13 mouse cellular contexts compared by ENCODE assay signal in the genomic region with DNA sequence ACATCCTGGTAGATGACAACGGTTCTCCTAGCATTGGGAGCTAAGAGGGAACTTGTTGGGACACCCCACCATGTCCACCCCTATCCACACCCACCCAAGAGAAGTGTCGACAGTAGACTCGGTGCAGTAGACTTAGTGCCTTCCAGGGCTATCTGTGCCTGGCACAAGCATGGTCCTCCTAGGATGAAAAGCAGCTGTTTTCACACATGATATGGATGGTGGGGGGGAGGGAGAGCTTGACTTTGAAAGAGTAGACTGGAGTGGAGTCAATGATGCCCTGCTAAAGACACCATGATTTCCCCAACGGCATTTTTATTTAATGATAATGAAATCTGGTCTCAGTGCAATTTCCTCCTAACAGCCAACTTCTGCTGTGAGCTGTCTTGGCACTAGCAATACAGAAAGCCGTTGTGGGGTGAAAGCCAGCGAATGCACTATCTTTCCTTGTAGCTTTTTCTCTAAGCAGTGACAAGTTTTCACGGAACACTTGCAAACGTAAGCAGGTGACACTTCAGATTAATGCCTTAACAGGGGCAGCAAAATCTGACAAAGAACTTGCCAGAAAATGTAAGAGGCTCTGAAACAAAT.
DNase-seq lines count a peak whose midpoint lies in the region; ATAC-seq lines count a peak whose summit lies in the region.
"Had no signal": no experiment of that assay in that cellular context is flagged by ENCODE, and none has a peak within 500 bp of the region (broad histone marks: within the 10 kb centered on the region; RNA-seq: fewer than 3 reads in every experiment).

No protein-coding gene starts in this region.

- ATAC-seq in embryonic facial prominence, embryonic 14.5 days (ENCODE audit: low read depth): no peak
- peak; percentile 72 for ATAC-seq in hindbrain, embryonic 16.5 days

- H3K9me3 ChIP-seq in embryonic facial prominence, embryonic 14.5 days (ENCODE audit: control insufficient read depth, low read length): no peaks in the 10 kb centered on the region
- H3K9me3 ChIP-seq in embryonic facial prominence, embryonic 10.5 days: no peaks in the 10 kb centered on the region
- H3K9me3 ChIP-seq in hindbrain, embryonic 16.5 days (ENCODE audit: control insufficient read depth, low read length): no peaks in the 10 kb centered on the region
- H3K9me3 ChIP-seq: lung, embryonic 15.5 days had no signal

- H3K4me1 ChIP-seq in embryonic facial prominence, embryonic 14.5 days (ENCODE audit: control insufficient read depth, insufficient read depth, low read length): peaks cover 17% of the 10 kb centered on the region
- H3K4me1 ChIP-seq in embryonic facial prominence, embryonic 10.5 days: peaks cover 46% of the 10 kb centered on the region
- H3K4me1 ChIP-seq in hindbrain, embryonic 16.5 days (ENCODE audit: control insufficient read depth, insufficient read depth, low read depth, low read length): peaks cover 3% of the 10 kb centered on the region

- 56% methylated on average over 8 of the region's 8 CpGs for WGBS in embryonic facial prominence, embryonic 14.5 days
- WGBS in embryonic facial prominence, embryonic 10.5 days: 90% methylated on average over 8 of the region's 8 CpGs
- 65% methylated on average over 8 of the region's 8 CpGs for WGBS in hindbrain, embryonic 16.5 days

- H3K9ac ChIP-seq in embryonic facial prominence, embryonic 14.5 days (ENCODE audit: low read depth, low read length): no peak overlapping the region
- H3K9ac ChIP-seq in hindbrain, embryonic 16.5 days (ENCODE audit: low read depth, low read length): no peak overlapping the region
- H3K9ac ChIP-seq: lung, embryonic 15.5 days had no signal

- peak; percentile 17 for DNase-seq in embryonic facial prominence, embryonic 14.5 days (ENCODE audit: low spot score)
- DNase-seq in embryonic facial prominence, embryonic 10.5 days (ENCODE audit: low spot score): no peak
- peak; percentile 18 for DNase-seq in layer of hippocampus, adult 9-11 months
- no peak for DNase-seq in layer of hippocampus, postnatal 25 days (ENCODE audit: extremely low spot score in 1 of 2, low spot score in 1 of 2)
- DNase-seq in NIH3T3 (ENCODE audit: low read depth): peak; percentile 53
- no peak for DNase-seq in neural tube, embryonic 10.5 days (ENCODE audit: extremely low spot score, low spot score)
- DNase-seq in frontal cortex, postnatal 25 days (ENCODE audit: low spot score in 2 of 2): no peak
- DNase-seq: adrenal gland, postnatal 10 days; cerebellum, adult 9-11 months; kidney, adult 8-10 months had no signal

- no peak overlapping the region for H3K4me3 ChIP-seq in embryonic facial prominence, embryonic 14.5 days (ENCODE audit: low read depth, low read length)
- no peak overlapping the region for H3K4me3 ChIP-seq in embryonic facial prominence, embryonic 10.5 days
- no peak overlapping the region for H3K4me3 ChIP-seq in hindbrain, embryonic 16.5 days (ENCODE audit: low read length)
- H3K4me3 ChIP-seq: left cerebral cortex, adult 2 months; lung, embryonic 15.5 days had no signal

- peak overlapping the region; percentile 40 for H3K27ac ChIP-seq in embryonic facial prominence, embryonic 14.5 days (replicated peaks; ENCODE audit: low read depth, low read length)
- no peak overlapping the region for H3K27ac ChIP-seq in embryonic facial prominence, embryonic 10.5 days (replicated peaks)
- no peak overlapping the region for H3K27ac ChIP-seq in hindbrain, embryonic 16.5 days (ENCODE audit: low read depth, low read length)
- H3K27ac ChIP-seq: left cerebral cortex, adult 2 months; lung, embryonic 15.5 days had no signal

- no peak overlapping the region for H3K4me2 ChIP-seq in embryonic facial prominence, embryonic 14.5 days (ENCODE audit: low read depth, low read length)
- H3K4me2 ChIP-seq in hindbrain, embryonic 16.5 days (ENCODE audit: low read length): no peak overlapping the region
- H3K4me2 ChIP-seq: lung, embryonic 15.5 days had no signal

- no peaks in the 10 kb centered on the region for H3K36me3 ChIP-seq in embryonic facial prominence, embryonic 14.5 days (ENCODE audit: control insufficient read depth, insufficient read depth, low read length)
- H3K36me3 ChIP-seq in embryonic facial prominence, embryonic 10.5 days (replicated peaks): no peaks in the 10 kb centered on the region
- no peaks in the 10 kb centered on the region for H3K36me3 ChIP-seq in hindbrain, embryonic 16.5 days (ENCODE audit: control insufficient read depth, insufficient read depth, low read length)
- H3K36me3 ChIP-seq: lung, embryonic 15.5 days had no signal

- H3K27me3 ChIP-seq in embryonic facial prominence, embryonic 14.5 days (replicated peaks; ENCODE audit: control insufficient read depth, insufficient read depth, low read length): no peaks in the 10 kb centered on the region
- no peaks in the 10 kb centered on the region for H3K27me3 ChIP-seq in embryonic facial prominence, embryonic 10.5 days (replicated peaks; ENCODE audit: low read depth, poor library complexity, severe bottlenecking)
- no peaks in the 10 kb centered on the region for H3K27me3 ChIP-seq in hindbrain, embryonic 16.5 days (replicated peaks; ENCODE audit: control insufficient read depth, insufficient read depth, low read length)
- H3K27me3 ChIP-seq: lung, embryonic 15.5 days had no signal

Comparison
In these comparisons a context has a peak if more than half of its experiments do, and no peak if none do; other contexts are left out.
1. DNase-seq: peak in embryonic facial prominence, embryonic 14.5 days (single experiment), layer of hippocampus, adult 9-11 months (single experiment) and NIH3T3 (single experiment); none in embryonic facial prominence, embryonic 10.5 days (single experiment), layer of hippocampus, postnatal 25 days (0 of 2), neural tube, embryonic 10.5 days (single experiment) and frontal cortex, postnatal 25 days (0 of 2).